Mouse (Mus musculus): ENCODE measurements around the gene Nudt2. TPM values are rescaled to one million over a fixed set of nuclear protein-coding genes. Genes with fewer than 3 reads are reported as not detected.

Gene Nudt2
- polyA plus RNA-seq, 1 experiment from 2014 or later: 64.7 TPM

- H3K27me3 ChIP-seq (ENCODE audit: control insufficient read depth, insufficient read depth, low read length): no peaks in the 10 kb centered on the region
- no peak overlapping the region for H3K4me3 ChIP-seq (ENCODE audit: low read depth, low read length)
- H3K4me2 ChIP-seq (ENCODE audit: low read depth, low read length, severe bottlenecking): no peak overlapping the region
- H3K9ac ChIP-seq (ENCODE audit: low read length): no peak overlapping the region
- no peaks in the 10 kb centered on the region; the same call in 1 of the 2 replicates for H3K4me1 ChIP-seq (replicated peaks; ENCODE audit: control insufficient read depth, insufficient read depth, low read length)
- WGBS: 87% methylated on average over 8 of the region's 8 CpGs
- H3K36me3 ChIP-seq (ENCODE audit: control insufficient read depth, insufficient read depth, low read length): no peaks in the 10 kb centered on the region
- DNase-seq (ENCODE audit: low spot score): no peak
- H3K27ac ChIP-seq (ENCODE audit: low read depth, low read length): no peak overlapping the region
- no peak for ATAC-seq (replicated peaks; ENCODE audit: low FRiP score)
- H3K9me3 ChIP-seq (ENCODE audit: control insufficient read depth, low read length): no peaks in the 10 kb centered on the region
Observed at GRCm38 (mm10) chr4:41480254-41480653, 15.3 kb downstream of the Nudt2 start.

- no peak overlapping the region for H3K4me2 ChIP-seq (ENCODE audit: low read depth, low read length, severe bottlenecking)
- no peak overlapping the region for H3K9ac ChIP-seq (ENCODE audit: low read length)
- no peaks in the 10 kb centered on the region for H3K36me3 ChIP-seq (ENCODE audit: control insufficient read depth, insufficient read depth, low read length)
- no peaks in the 10 kb centered on the region; the same call in 1 of the 2 replicates for H3K9me3 ChIP-seq (ENCODE audit: control insufficient read depth, low read length)
- DNase-seq (ENCODE audit: low spot score): no peak
- WGBS: 63% methylated on average over 6 of the region's 6 CpGs
- no peak overlapping the region for H3K27ac ChIP-seq (ENCODE audit: low read depth, low read length)
- no peaks in the 10 kb centered on the region; the same call in 1 of the 2 replicates for H3K4me1 ChIP-seq (replicated peaks; ENCODE audit: control insufficient read depth, insufficient read depth, low read length)
- no peak overlapping the region for H3K4me3 ChIP-seq (ENCODE audit: low read depth, low read length)
- no peak for ATAC-seq (replicated peaks; ENCODE audit: low FRiP score)
- no peaks in the 10 kb centered on the region for H3K27me3 ChIP-seq (ENCODE audit: control insufficient read depth, insufficient read depth, low read length)
Observed at GRCm38 (mm10) chr4:41481601-41482017, 16.7 kb downstream of the Nudt2 start.

- H3K9me3 ChIP-seq (ENCODE audit: control insufficient read depth, low read length): no peaks in the 10 kb centered on the region
- peaks cover 20% of the 10 kb centered on the region for H3K27me3 ChIP-seq (ENCODE audit: control insufficient read depth, insufficient read depth, low read length)
- peaks cover 7% of the 10 kb centered on the region for H3K4me1 ChIP-seq (replicated peaks; ENCODE audit: control insufficient read depth, insufficient read depth, low read length)
- H3K9ac ChIP-seq (ENCODE audit: low read length): no peak overlapping the region
- no peak for DNase-seq (ENCODE audit: low spot score)
- H3K36me3 ChIP-seq (ENCODE audit: control insufficient read depth, insufficient read depth, low read length): no peaks in the 10 kb centered on the region
- no peak for ATAC-seq (replicated peaks; ENCODE audit: low FRiP score)
- WGBS: 85% methylated on average over 7 of the region's 7 CpGs
- H3K4me3 ChIP-seq (ENCODE audit: low read depth, low read length): no peak overlapping the region
- no peak overlapping the region for H3K27ac ChIP-seq (ENCODE audit: low read depth, low read length)
- H3K4me2 ChIP-seq (ENCODE audit: low read depth, low read length, severe bottlenecking): no peak overlapping the region
Observed at GRCm38 (mm10) chr4:41492951-41493350, 28.0 kb downstream of the Nudt2 start.

- Histone ChIP-seq H3K36me3 (ENCODE audit: control insufficient read depth, insufficient read depth, low read length) (no peaks in the 10 kb centered on the region), H3K27ac (ENCODE audit: low read depth, low read length) (no peak overlapping the region), H3K9me3 (ENCODE audit: control insufficient read depth, low read length) (no peaks in the 10 kb centered on the region), H3K4me1 (replicated peaks; ENCODE audit: control insufficient read depth, insufficient read depth, low read length) (peaks cover 14% of the 10 kb centered on the region), H3K27me3 (ENCODE audit: control insufficient read depth, insufficient read depth, low read length) (peaks cover 27% of the 10 kb centered on the region), H3K4me2 (ENCODE audit: low read depth, low read length, severe bottlenecking) (no peak overlapping the region), H3K4me3 (ENCODE audit: low read depth, low read length) (no peak overlapping the region), H3K9ac (ENCODE audit: low read length) (no peak overlapping the region)
- ATAC-seq (replicated peaks; ENCODE audit: low FRiP score) (no peak), DNase-seq (ENCODE audit: low spot score) (no peak)
- WGBS: 82% methylated on average over 3 of the region's 3 CpGs
Observed at GRCm38 (mm10) chr4:41493464-41494116, 28.6 kb downstream of the Nudt2 start.

- ATAC-seq (replicated peaks; ENCODE audit: low FRiP score) (no peak), DNase-seq (ENCODE audit: low spot score) (no peak)
- WGBS: 62% methylated on average over 3 of the region's 3 CpGs
- no peak overlapping the region for H3K4me2 ChIP-seq (ENCODE audit: low read depth, low read length, severe bottlenecking)
- no peak overlapping the region for H3K27ac ChIP-seq (ENCODE audit: low read depth, low read length)
- no peaks in the 10 kb centered on the region for H3K36me3 ChIP-seq (ENCODE audit: control insufficient read depth, insufficient read depth, low read length)
- H3K4me3 ChIP-seq (ENCODE audit: low read depth, low read length): no peak overlapping the region
- H3K4me1 ChIP-seq (replicated peaks; ENCODE audit: control insufficient read depth, insufficient read depth, low read length): peaks cover 18% of the 10 kb centered on the region
- H3K27me3 ChIP-seq (ENCODE audit: control insufficient read depth, insufficient read depth, low read length): peaks cover 34% of the 10 kb centered on the region
- H3K9me3 ChIP-seq (ENCODE audit: control insufficient read depth, low read length): no peaks in the 10 kb centered on the region
- H3K9ac ChIP-seq (ENCODE audit: low read length): no peak overlapping the region
Observed at GRCm38 (mm10) chr4:41494378-41494777, 29.4 kb downstream of the Nudt2 start.

GRCm38 (mm10) chr4:41495076-41495475 lies 30.1 kb downstream of the Nudt2 start:
- peaks cover 41% of the 10 kb centered on the region for H3K27me3 ChIP-seq (ENCODE audit: control insufficient read depth, insufficient read depth, low read length)
- WGBS: 85% methylated on average over 4 of the region's 4 CpGs

GRCm38 (mm10) chr4:41495850-41496249 lies 30.9 kb downstream of the Nudt2 start:
- WGBS: 88% methylated on average over 11 of the region's 11 CpGs
- peaks cover 49% of the 10 kb centered on the region for H3K27me3 ChIP-seq (ENCODE audit: control insufficient read depth, insufficient read depth, low read length)
- no peak overlapping the region for H3K27ac ChIP-seq (ENCODE audit: low read depth, low read length)
- H3K36me3 ChIP-seq (ENCODE audit: control insufficient read depth, insufficient read depth, low read length): no peaks in the 10 kb centered on the region
- no peak overlapping the region for H3K4me2 ChIP-seq (ENCODE audit: low read depth, low read length, severe bottlenecking)
- H3K9ac ChIP-seq (ENCODE audit: low read length): no peak overlapping the region
- H3K4me1 ChIP-seq (replicated peaks; ENCODE audit: control insufficient read depth, insufficient read depth, low read length): peaks cover 18% of the 10 kb centered on the region
- no peak overlapping the region for H3K4me3 ChIP-seq (ENCODE audit: low read depth, low read length)
- DNase-seq (ENCODE audit: low spot score): no peak
- no peak for ATAC-seq (replicated peaks; ENCODE audit: low FRiP score)
- no peaks in the 10 kb centered on the region for H3K9me3 ChIP-seq (ENCODE audit: control insufficient read depth, low read length)

More at GRCm38 (mm10) chr4:41495076-41495475, 30.1 kb downstream of the Nudt2 start:
- Histone ChIP-seq H3K4me2 (ENCODE audit: low read depth, low read length, severe bottlenecking) (no peak overlapping the region), H3K36me3 (ENCODE audit: control insufficient read depth, insufficient read depth, low read length) (no peaks in the 10 kb centered on the region), H3K9me3 (ENCODE audit: control insufficient read depth, low read length) (no peaks in the 10 kb centered on the region), H3K4me3 (ENCODE audit: low read depth, low read length) (no peak overlapping the region), H3K27ac (ENCODE audit: low read depth, low read length) (no peak overlapping the region), H3K4me1 (replicated peaks; ENCODE audit: control insufficient read depth, insufficient read depth, low read length) (peaks cover 18% of the 10 kb centered on the region), H3K9ac (ENCODE audit: low read length) (no peak overlapping the region)
- DNase-seq (ENCODE audit: low spot score): no peak
- no peak for ATAC-seq (replicated peaks; ENCODE audit: low FRiP score)

- no peak overlapping the region for H3K4me2 ChIP-seq (ENCODE audit: low read depth, low read length, severe bottlenecking)
- WGBS: 32% methylated on average over 5 of the region's 5 CpGs
- no peak for DNase-seq (ENCODE audit: low spot score)
- H3K9me3 ChIP-seq (ENCODE audit: control insufficient read depth, low read length): no peaks in the 10 kb centered on the region
- peaks cover 60% of the 10 kb centered on the region for H3K27me3 ChIP-seq (ENCODE audit: control insufficient read depth, insufficient read depth, low read length)
- H3K27ac ChIP-seq (ENCODE audit: low read depth, low read length): no peak overlapping the region
- ATAC-seq (replicated peaks; ENCODE audit: low FRiP score): no peak; the same call in 1 of the 2 replicates
- no peak overlapping the region for H3K4me3 ChIP-seq (ENCODE audit: low read depth, low read length)
- H3K36me3 ChIP-seq (ENCODE audit: control insufficient read depth, insufficient read depth, low read length): no peaks in the 10 kb centered on the region
- H3K4me1 ChIP-seq (replicated peaks; ENCODE audit: control insufficient read depth, insufficient read depth, low read length): peaks cover 20% of the 10 kb centered on the region
- no peak overlapping the region for H3K9ac ChIP-seq (ENCODE audit: low read length)
Observed at GRCm38 (mm10) chr4:41497046-41497445, 32.1 kb downstream of the Nudt2 start.

GRCm38 (mm10) chr4:41497579-41497978 lies 32.6 kb downstream of the Nudt2 start:
- Histone ChIP-seq H3K4me2 (ENCODE audit: low read depth, low read length, severe bottlenecking) (peak overlapping the region; percentile 49), H3K27ac (ENCODE audit: low read depth, low read length) (no peak overlapping the region), H3K9ac (ENCODE audit: low read length) (0 out of 2 replicates have a peak overlapping the region, but pooled peaks have one; percentile 16), H3K36me3 (ENCODE audit: control insufficient read depth, insufficient read depth, low read length) (no peaks in the 10 kb centered on the region), H3K4me3 (ENCODE audit: low read depth, low read length) (peak overlapping the region; percentile 22), H3K4me1 (replicated peaks; ENCODE audit: control insufficient read depth, insufficient read depth, low read length) (peaks cover 24% of the 10 kb centered on the region), H3K9me3 (ENCODE audit: control insufficient read depth, low read length) (no peaks in the 10 kb centered on the region), H3K27me3 (ENCODE audit: control insufficient read depth, insufficient read depth, low read length) (peaks cover 62% of the 10 kb centered on the region)
- 2% methylated on average over 34 of the region's 34 CpGs for WGBS
- DNase-seq (ENCODE audit: low spot score): peak; percentile 82
- ATAC-seq (replicated peaks; ENCODE audit: low FRiP score): no peak; the same call in 1 of the 2 replicates
